Mouse (Mus musculus) forebrain, embryonic 14.5 days (tissue): ENCODE results near the gene Atp6v0a1. TPM values are rescaled to one million over a fixed set of nuclear protein-coding genes. Genes with fewer than 3 reads are reported as not detected.
A peak's percentile ranks its signal among the peaks of the same experiment; 100 is the strongest.

Source experiments
- ATAC-seq: fragments of 200-750 bp; cut with Nextera tagmentation; 2 replicates; pipeline ENCODE4 v1.8.0; 2017; ENCODE audit warnings: mild to moderate bottlenecking, moderate library complexity
- DNase-seq: peaks from one replicate; pipeline ENCODE4 v3.0.0-alpha.2; 2015; ENCODE audit warnings: low spot score
- H3K27ac ChIP-seq: fragments of 300-500 bp; sonication (generic); 2 replicates; pipeline ENCODE4 v1.5.1; 2014; ENCODE audit warnings: low read depth, mild to moderate bottlenecking, control low read depth, low read length, moderate library complexity
- H3K27me3 ChIP-seq: fragments of 300-500 bp; sonication (generic); replicated peaks from 2 replicates; pipeline ENCODE4 v1.6.1; 2014; ENCODE audit warnings: low read length, control low read depth, mixed read lengths; ENCODE audit not compliant: control insufficient read depth, insufficient read depth
- H3K36me3 ChIP-seq: fragments of 300-500 bp; sonication (generic); 2 replicates; pipeline ENCODE4 v1.6.1; 2014; ENCODE audit warnings: low read length, control low read depth; ENCODE audit not compliant: control insufficient read depth, insufficient read depth
- H3K4me1 ChIP-seq: fragments of 300-500 bp; sonication (generic); 2 replicates; pipeline ENCODE4 v1.6.1; 2014; ENCODE audit warnings: antibody characterized with exemption, low read length, control low read depth; ENCODE audit not compliant: control insufficient read depth, insufficient read depth
- H3K4me2 ChIP-seq: fragments of 300-500 bp; sonication (generic); 2 replicates; pipeline ENCODE4 v1.6.1; 2014; ENCODE audit warnings: mild to moderate bottlenecking, control low read depth, low read length
- H3K4me3 ChIP-seq: fragments of 300-500 bp; sonication (generic); 2 replicates; pipeline ENCODE4 v1.5.1; 2014; ENCODE audit warnings: low read depth, low read length, control low read depth
- H3K9ac ChIP-seq: fragments of 300-500 bp; sonication (generic); 2 replicates; pipeline ENCODE4 v1.6.1; 2014; ENCODE audit warnings: mild to moderate bottlenecking, low read length, control low read depth, moderate library complexity
- H3K9me3 ChIP-seq: fragments of 300-500 bp; sonication (generic); replicated peaks from 2 replicates; pipeline ENCODE4 v1.6.1; 2016; ENCODE audit warnings: low read length, control low read depth, mixed read lengths; ENCODE audit not compliant: control insufficient read depth
- WGBS: fragments of 180-500 bp; shearing (Covaris S2); extraction: QIAGEN DNeasy Blood & Tissue Kit; methylation state at CpG from one replicate; pipeline ENCODE4 v1.1.7; 2014; 5-methylcytosine and 5-hydroxymethylcytosine counted together
- polyA plus RNA-seq: library from polyadenylated mRNA; unstranded; fragments of >200 nt; fragmentation: Nextera tagmentation; extraction: Ambion mirVana; gene quantifications from 2 replicates; pipeline ENCODE4 v1.2.1, GENCODE M21; 2014

The Atp6v0a1 gene
- polyA plus RNA-seq, 1 experiment from 2014 or later: 50.2 TPM

- H3K4me1 ChIP-seq: peaks cover 2% of the 10 kb centered on the region; the same call in 1 of the 2 replicates
- no peaks in the 10 kb centered on the region for H3K36me3 ChIP-seq
- H3K27ac ChIP-seq: no peak overlapping the region
- H3K4me2 ChIP-seq: no peak overlapping the region
- WGBS: 70% methylated on average over 5 of the region's 5 CpGs
- ATAC-seq (no peak), DNase-seq (no peak)
- H3K27me3 ChIP-seq: peaks cover 53% of the 10 kb centered on the region
- H3K4me3 ChIP-seq: no peak overlapping the region
- H3K9ac ChIP-seq: no peak overlapping the region
- H3K9me3 ChIP-seq: no peaks in the 10 kb centered on the region
Observed at GRCm38 (mm10) chr11:100967376-100967775, 41.9 kb upstream of the Atp6v0a1 start.

GRCm38 (mm10) chr11:100967881-100968420 is 41.3 kb upstream of the Atp6v0a1 start:
- H3K27me3 ChIP-seq: peaks cover 53% of the 10 kb centered on the region

GRCm38 (mm10) chr11:100968501-100968900 is 40.8 kb upstream of the Atp6v0a1 start:
- 76% methylated on average over 5 of the region's 5 CpGs for WGBS
- Histone ChIP-seq H3K4me2 (no peak overlapping the region), H3K4me3 (peak overlapping the region; percentile 28; the same call in 1 of the 2 replicates), H3K9me3 (no peaks in the 10 kb centered on the region), H3K27me3 (peaks cover 53% of the 10 kb centered on the region), H3K27ac (no peak overlapping the region), H3K9ac (no peak overlapping the region), H3K36me3 (no peaks in the 10 kb centered on the region), H3K4me1 (peaks cover 2% of the 10 kb centered on the region; the same call in 1 of the 2 replicates)
- ATAC-seq: no peak
- DNase-seq: no peak

More at GRCm38 (mm10) chr11:100967881-100968420, 41.3 kb upstream of the Atp6v0a1 start:
- Histone ChIP-seq H3K36me3 (no peaks in the 10 kb centered on the region), H3K4me2 (no peak overlapping the region), H3K27ac (no peak overlapping the region), H3K4me1 (peaks cover 2% of the 10 kb centered on the region; the same call in 1 of the 2 replicates), H3K4me3 (no peak overlapping the region), H3K9ac (no peak overlapping the region), H3K9me3 (no peaks in the 10 kb centered on the region)
- DNase-seq: no peak
- no peak for ATAC-seq
- 82% methylated on average over 5 of the region's 5 CpGs for WGBS

GRCm38 (mm10) chr11:100969189-100969743 is 40.0 kb upstream of the Atp6v0a1 start:
- Histone ChIP-seq H3K36me3 (no peaks in the 10 kb centered on the region), H3K9me3 (no peaks in the 10 kb centered on the region), H3K4me1 (peaks cover 2% of the 10 kb centered on the region; the same call in 1 of the 2 replicates), H3K27ac (no peak overlapping the region), H3K27me3 (peaks cover 53% of the 10 kb centered on the region), H3K4me2 (peak overlapping the region; percentile 46), H3K9ac (no peak overlapping the region), H3K4me3 (peak overlapping the region; percentile 28)
- ATAC-seq (no peak), DNase-seq (no peak)
- WGBS: 8% methylated on average over 30 of the region's 35 CpGs

GRCm38 (mm10) chr11:100969744-100970556 is 39.3 kb upstream of the Atp6v0a1 start:
- Histone ChIP-seq H3K9me3 (no peaks in the 10 kb centered on the region), H3K4me1 (peaks cover 2% of the 10 kb centered on the region; the same call in 1 of the 2 replicates), H3K4me2 (peak overlapping the region; percentile 46), H3K27ac (no peak overlapping the region), H3K4me3 (peak overlapping the region; percentile 28), H3K36me3 (no peaks in the 10 kb centered on the region), H3K9ac (peak overlapping the region; percentile 29; the same call in 1 of the 2 replicates), H3K27me3 (peaks cover 53% of the 10 kb centered on the region)
- DNase-seq (no peak), ATAC-seq (no peak)
- 2% methylated on average over 65 of the region's 65 CpGs for WGBS

GRCm38 (mm10) chr11:100970557-100970937 is 38.7 kb upstream of the Atp6v0a1 start, which contains the start of gene Cavin1:
Cavin1 (minus strand) TSS chr11:100970887.
- DNase-seq (peak; percentile 57), ATAC-seq (peak; percentile 34; the same call in 1 of the 2 replicates)
- peaks cover 2% of the 10 kb centered on the region; the same call in 1 of the 2 replicates for H3K4me1 ChIP-seq
- peak within 1 kb of the TSS; percentile 28 for H3K4me3 ChIP-seq
- peak within 1 kb of the TSS; percentile 29; the same call in 1 of the 2 replicates for H3K9ac ChIP-seq
- H3K27ac ChIP-seq: no peak within 1 kb of the TSS
- WGBS: 2% methylated on average over 20 of the region's 20 CpGs
- no peaks in the 10 kb centered on the region for H3K9me3 ChIP-seq
- H3K27me3 ChIP-seq: peaks cover 53% of the 10 kb centered on the region
- peak within 1 kb of the TSS; percentile 46 for H3K4me2 ChIP-seq
- H3K36me3 ChIP-seq: no peaks in the 10 kb centered on the region

GRCm38 (mm10) chr11:100971455-100971854 is 37.8 kb upstream of the Atp6v0a1 start:
- Histone ChIP-seq H3K4me2 (no peak overlapping the region), H3K36me3 (no peaks in the 10 kb centered on the region), H3K9me3 (no peaks in the 10 kb centered on the region), H3K27me3 (peaks cover 50% of the 10 kb centered on the region), H3K27ac (no peak overlapping the region), H3K4me1 (peaks cover 2% of the 10 kb centered on the region; the same call in 1 of the 2 replicates), H3K4me3 (no peak overlapping the region), H3K9ac (no peak overlapping the region)
- ATAC-seq: no peak
- DNase-seq: no peak
- 63% methylated on average over 10 of the region's 10 CpGs for WGBS

GRCm38 (mm10) chr11:100973245-100973644 is 36.0 kb upstream of the Atp6v0a1 start:
- Histone ChIP-seq H3K4me3 (no peak overlapping the region), H3K27ac (no peak overlapping the region), H3K9ac (no peak overlapping the region), H3K9me3 (no peaks in the 10 kb centered on the region), H3K27me3 (peaks cover 41% of the 10 kb centered on the region), H3K36me3 (no peaks in the 10 kb centered on the region), H3K4me2 (no peak overlapping the region), H3K4me1 (peaks cover 2% of the 10 kb centered on the region; the same call in 1 of the 2 replicates)
- no peak for ATAC-seq
- 91% methylated on average over 7 of the region's 7 CpGs for WGBS
- DNase-seq: no peak
